Mouse (Mus musculus): Measurements from ENCODE around the gene Dhx30. TPM values are rescaled to one million over a fixed set of nuclear protein-coding genes. Genes with fewer than 3 reads are reported as not detected.
"Not testable (repeated sequence)": the region's sequence is repeated elsewhere in the genome, so short reads cannot be mapped to it uniquely, and the experiment has no call there.

The Dhx30 gene
- total RNA-seq (2014; fragmentation: Nextera tagmentation) (137 TPM in 2 replicates), total RNA-seq (2017) (59.2 and 71.1 TPM in 2 replicates)

DNA sequence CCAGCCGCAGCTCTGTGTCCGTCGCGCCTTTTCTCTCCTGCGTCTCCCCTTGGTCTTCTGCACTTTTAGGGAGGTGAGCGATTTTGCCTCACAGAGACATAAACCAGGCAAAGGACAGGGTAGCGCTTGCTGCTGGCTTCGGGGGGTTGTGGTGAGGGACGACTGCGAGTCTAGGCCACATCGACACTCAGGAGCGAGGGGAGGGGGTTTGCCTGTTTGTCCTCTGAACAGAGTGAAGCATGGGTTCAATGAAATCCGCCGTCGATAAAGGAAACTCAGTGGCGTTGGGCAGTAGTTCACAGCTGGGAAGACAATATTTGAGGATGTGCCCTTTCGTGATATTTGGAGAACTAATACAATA is at the start of gene Dhx30:
Gene Dhx30 (minus strand): TSS at position 52 of the 361 bp plus-strand sequence.
- ATAC-seq (replicated peaks; ENCODE audit: low FRiP score, low TSS enrichment, poor library complexity, severe bottlenecking): no peak

DNA sequence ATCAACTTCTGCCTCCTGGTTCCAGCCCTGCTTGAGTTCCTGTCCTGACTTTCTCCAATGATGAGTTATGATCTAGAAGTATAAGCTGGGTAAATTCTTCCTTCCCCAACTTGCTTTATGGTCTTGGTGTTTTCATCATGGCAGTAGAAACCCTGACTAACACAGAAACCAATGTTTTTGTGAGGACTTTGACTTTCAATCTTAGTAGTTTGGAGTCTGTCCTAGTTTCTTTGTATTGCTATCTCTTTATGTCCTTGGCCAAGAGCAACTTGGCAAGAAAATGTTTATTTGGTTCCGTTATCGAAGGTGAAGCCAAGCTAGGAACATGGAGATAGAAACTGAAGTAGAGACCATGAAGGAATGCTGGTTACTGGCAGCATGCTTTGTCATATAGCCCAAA is 45.4 kb upstream of the Dhx30 start:
- ATAC-seq (replicated peaks; ENCODE audit: low FRiP score, low TSS enrichment, poor library complexity, severe bottlenecking): no peak

DNA sequence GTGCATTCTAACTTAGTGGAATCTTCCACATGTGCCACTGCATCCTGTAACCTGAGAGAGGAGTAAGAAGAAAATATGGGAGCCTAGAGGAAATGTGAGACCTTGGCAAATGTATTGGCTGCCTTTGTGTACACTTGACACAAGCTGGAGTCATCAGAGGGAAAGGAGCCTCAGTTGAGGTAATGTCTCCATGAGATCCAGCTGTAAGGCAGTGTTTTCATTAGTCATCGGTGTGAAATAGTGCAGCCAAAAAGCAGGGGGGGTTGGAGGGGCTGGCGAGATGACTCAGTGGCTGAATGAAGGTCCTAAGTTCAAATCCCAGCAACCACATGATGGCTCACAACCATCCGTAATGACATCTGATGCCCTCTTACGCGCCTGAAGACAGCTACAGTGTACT is 44.8 kb upstream of the Dhx30 start:
- ATAC-seq (replicated peaks; ENCODE audit: low FRiP score, low TSS enrichment, poor library complexity, severe bottlenecking): no peak

DNA sequence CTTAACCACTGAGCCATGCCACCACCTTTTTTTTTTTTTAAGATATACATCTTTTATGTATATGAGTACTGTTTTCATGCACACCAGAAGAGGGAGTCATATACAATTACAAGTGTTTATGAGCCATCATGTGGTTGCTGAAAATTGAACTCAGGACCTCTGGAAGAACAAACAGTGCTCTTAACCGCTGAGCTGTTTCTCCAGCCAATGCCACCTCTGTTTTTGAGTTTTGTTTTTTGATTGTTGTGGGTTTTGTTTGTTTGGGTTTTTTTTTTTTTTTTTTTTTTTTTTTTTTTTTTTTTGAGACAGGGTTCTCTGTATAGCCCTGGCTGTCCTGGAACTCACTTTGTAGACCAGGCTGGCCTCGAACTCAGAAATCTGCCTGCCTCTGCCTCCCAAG is 42.9 kb upstream of the Dhx30 start:
- ATAC-seq (replicated peaks; ENCODE audit: low FRiP score, low TSS enrichment, poor library complexity, severe bottlenecking): not testable (repeated sequence)

DNA sequence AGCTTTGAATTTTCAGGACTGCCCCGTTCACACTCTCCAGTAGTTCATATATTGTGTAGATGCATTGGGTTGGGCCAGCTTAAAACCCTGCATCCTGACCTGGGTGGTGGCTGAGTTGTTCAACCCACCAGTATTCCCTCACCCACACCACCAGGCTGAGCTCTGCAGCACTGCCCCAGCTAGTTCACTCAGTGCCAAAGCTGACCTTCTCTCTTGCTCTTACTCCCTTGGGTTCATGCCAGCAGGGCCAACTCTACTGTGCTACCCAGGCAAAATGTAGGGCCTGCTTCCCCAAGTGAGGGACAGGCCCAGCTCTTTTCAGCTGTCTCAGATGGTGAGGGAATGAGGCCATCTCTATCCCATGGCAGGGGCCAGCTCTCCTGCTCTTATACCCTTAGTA is 41.4 kb upstream of the Dhx30 start:
- ATAC-seq (replicated peaks; ENCODE audit: low FRiP score, low TSS enrichment, poor library complexity, severe bottlenecking): no peak

DNA sequence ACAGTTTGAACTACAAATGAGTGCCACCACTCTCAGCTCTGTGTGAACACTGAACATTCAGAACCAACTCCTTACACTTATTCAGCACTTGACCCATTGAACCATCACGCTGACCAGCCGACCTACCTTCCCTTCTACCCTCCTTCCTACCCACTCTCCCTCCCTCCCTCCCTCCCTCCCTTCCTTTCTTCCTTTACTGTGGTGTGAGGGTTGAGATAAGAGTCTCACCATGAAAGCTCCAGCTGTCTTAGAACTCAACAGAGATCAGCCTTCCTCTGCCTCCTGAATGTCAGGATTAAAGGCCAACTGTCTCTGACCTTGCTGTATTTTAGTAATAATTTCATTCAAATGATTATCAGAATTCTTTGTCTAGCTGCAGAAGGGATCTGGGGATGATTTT is 31.0 kb upstream of the Dhx30 start:
- ATAC-seq (replicated peaks; ENCODE audit: low FRiP score, low TSS enrichment, poor library complexity, severe bottlenecking): peak; percentile 63

DNA sequence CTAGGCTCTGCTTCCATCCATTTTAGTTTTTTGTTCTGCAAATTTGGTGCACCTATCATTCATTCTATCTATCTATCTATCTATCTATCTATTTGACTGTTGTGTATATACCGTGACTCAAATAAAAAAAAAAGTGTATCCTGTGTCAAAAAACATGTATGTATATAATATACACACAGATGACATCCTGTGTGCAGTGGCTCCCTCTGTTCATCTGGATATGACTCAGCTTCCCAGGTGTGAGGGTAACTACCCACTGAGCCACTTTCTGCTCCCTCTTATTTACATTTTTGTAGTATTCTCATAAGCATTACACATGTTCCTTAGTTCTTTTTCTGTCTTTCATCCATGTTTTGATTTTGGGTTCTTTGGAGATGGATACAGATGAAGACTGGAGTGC is 24.5 kb upstream of the Dhx30 start:
- no peak for ATAC-seq (replicated peaks; ENCODE audit: low FRiP score, low TSS enrichment, poor library complexity, severe bottlenecking)

DNA sequence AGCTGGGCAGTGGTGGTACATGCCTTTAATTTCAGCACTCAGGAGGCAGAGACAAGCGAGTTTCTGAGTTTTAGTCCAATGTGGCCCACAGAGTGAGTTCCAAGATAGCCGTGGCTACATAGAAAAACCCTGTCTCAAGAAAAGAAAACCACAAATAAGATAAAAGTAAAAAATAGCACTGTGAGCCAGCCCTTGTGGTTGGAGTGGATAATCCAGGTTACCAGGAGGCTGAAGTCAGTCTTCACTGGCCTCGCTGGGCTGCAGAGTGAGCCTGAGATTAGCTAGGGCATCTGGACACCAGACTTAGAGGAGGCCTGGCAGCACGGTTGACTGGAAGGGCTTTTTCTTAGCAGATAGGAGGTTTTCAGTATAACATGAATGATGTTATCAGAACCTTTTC is 21.5 kb upstream of the Dhx30 start:
- ATAC-seq (replicated peaks; ENCODE audit: low FRiP score, low TSS enrichment, poor library complexity, severe bottlenecking): peak; percentile 100

DNA sequence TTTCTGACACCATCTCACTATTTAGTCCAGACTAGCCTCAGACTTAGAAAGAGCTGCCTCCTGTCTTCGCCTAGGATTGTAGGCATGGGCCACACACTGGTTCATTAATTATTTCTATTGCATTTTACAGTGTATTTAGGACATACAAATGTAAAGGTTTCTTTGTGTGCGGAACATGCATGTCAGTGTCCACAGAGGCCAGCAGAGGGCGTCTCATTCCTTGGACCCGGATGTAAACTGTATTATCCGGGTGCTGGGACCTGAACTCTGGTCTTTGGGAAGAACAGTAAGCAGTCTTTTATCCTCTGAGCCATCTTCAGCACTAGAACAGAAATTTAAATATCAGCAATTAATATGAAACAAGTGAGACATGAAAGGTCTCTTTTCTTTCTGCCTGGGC is 16.5 kb upstream of the Dhx30 start:
- no peak for ATAC-seq (replicated peaks; ENCODE audit: low FRiP score, low TSS enrichment, poor library complexity, severe bottlenecking)

DNA sequence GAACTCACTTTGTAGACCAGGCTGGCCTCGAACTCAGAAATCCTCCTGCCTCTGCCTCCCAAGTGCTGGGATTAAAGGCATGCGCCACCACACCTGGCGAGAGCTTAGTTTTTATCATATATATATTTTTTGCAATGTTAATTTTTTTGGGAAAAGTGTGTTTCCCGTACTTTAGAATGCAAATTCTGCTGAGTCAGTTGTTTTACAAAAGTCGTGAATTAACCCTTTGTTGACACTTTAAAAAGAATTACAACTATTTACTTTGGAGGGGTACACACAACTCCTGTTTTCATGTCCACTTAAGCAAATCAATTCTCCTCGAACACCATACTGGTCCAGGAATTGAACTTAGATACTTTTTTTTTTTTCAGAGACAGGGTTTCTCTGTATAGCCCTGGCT is 15.3 kb upstream of the Dhx30 start:
- ATAC-seq (replicated peaks; ENCODE audit: low FRiP score, low TSS enrichment, poor library complexity, severe bottlenecking): no peak

DNA sequence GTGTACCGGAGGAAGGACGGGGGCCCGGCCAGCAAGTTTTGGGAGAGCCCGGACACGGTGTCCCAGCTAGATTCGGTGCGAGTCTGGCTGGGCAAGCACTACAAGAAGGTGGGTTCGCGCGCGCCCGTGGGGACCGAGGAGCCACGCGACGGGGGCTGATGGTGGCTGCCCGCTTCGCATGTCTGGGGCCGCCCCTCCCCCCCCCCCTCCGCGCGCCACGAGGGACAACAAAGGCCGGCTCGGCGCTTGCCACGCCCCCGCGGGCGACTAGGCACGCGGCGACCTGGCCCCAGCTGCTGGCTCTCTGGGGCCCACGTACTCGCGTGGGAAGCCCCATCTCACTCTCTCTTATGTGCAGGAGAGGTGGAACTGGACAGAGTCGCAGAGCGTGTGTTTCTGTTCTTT is 14.6 kb upstream of the Dhx30 start:
- ATAC-seq (replicated peaks; ENCODE audit: low FRiP score, low TSS enrichment, poor library complexity, severe bottlenecking): 0 out of 2 replicates have a peak, but pooled peaks have one; percentile 19

DNA sequence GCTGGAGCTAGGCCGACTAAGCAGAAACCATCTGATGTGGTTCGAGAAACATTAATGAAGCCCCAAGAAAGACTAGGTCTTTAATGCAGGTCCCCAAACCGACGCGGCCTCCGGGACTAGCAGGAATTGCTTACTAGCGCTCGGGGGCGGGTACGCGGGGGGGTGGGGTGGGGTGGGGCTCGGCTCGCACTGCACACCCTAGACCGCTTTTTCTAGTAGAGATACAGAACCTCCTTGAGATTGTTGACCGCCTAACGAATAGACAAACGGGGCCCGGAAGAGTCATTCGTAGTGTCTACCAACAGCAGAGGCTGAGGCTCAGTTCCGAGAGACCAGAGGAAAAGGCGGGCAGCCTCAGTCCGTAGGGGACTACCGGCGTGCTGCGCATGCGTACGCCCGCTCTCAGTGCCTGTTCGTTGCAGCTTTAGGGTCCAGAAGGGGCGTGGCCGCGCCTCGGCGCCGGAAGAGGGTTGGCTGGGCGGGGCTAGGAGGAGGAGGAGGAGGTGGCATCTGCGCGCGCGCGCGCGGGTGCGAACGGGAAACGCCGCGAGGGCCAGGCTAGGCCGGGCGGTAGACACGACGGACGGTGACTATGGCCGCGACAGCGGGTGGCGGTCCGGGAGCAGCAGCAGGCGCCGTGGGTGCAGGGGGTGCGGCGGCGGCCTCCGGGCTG is 14.0 kb upstream of the Dhx30 start:
- peak; percentile 96 for ATAC-seq (replicated peaks; ENCODE audit: low FRiP score, low TSS enrichment, poor library complexity, severe bottlenecking)

DNA sequence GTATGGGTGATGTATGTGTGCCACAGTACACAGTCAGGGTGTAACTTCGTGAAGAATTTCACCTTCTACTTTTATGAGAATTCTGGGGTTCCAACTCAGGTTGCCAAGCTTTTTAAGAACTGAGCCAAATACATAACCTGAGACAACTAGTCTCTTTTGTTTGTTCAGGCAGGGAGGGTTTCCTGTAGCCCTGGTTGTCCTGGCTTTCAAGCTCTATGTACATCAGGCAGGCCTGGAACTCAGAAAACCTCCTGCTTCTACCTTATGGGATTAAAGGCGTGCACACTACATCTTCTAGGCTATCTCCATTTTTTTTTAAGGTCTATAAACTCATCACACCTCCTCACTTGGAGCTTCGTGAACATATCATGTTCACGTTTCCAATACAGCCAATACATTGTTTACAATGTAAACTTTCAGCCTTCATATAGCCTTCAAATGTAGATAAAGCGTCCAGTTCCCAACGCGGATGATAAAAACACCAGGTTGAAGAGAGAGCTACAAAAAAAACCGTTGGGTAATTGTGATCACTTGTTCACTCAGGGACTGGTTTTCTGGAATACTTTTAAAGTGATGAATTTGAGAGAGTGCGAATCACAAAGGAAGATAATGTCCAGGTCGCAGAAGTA is 13.4 kb upstream of the Dhx30 start:
- no peak for ATAC-seq (replicated peaks; ENCODE audit: low FRiP score, low TSS enrichment, poor library complexity, severe bottlenecking)

DNA sequence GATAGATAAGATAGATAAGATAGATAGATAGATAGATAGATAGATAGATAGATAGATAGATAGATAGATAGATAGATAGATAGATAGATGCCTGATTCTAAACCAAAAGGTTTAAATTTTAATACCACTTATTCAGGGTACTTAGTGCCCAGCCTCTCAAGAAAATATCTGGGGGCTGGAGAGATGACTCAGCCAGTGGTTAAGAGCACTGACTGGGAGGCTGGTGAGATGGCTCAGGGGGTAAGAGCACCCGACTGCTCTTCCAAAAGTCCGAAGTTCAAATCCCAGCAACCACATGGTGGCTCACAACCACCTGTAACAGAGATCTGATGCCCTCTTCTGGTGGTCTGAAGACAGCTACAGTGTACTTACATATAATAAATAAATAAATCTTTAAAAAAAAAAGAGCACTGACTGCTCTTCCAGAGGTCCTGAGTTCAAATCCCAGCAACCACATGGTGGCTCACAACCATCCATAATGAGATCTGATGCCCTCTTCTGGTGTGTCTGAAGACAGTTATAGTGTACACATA is 6.4 kb upstream of the Dhx30 start:
- ATAC-seq (replicated peaks; ENCODE audit: low FRiP score, low TSS enrichment, poor library complexity, severe bottlenecking): not testable (repeated sequence)

DNA sequence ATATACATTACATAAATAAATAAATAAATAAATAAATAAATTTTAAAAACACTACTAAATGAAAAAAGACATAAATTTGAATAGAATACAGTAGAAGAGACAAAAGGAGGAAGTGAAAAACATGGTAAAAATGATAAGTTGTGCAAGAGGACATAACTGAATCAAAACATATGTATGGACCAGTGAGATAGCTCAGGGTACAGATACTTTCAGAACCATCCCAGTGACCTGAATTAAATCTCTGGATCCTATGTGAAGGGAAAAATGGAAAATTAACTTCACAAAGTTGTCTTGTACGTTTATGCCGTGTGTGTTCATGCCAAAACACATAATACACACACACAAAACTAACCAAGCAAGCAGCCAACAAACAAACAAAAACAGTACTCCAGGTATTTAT is 5.7 kb upstream of the Dhx30 start:
- no peak for ATAC-seq (replicated peaks; ENCODE audit: low FRiP score, low TSS enrichment, poor library complexity, severe bottlenecking)

DNA sequence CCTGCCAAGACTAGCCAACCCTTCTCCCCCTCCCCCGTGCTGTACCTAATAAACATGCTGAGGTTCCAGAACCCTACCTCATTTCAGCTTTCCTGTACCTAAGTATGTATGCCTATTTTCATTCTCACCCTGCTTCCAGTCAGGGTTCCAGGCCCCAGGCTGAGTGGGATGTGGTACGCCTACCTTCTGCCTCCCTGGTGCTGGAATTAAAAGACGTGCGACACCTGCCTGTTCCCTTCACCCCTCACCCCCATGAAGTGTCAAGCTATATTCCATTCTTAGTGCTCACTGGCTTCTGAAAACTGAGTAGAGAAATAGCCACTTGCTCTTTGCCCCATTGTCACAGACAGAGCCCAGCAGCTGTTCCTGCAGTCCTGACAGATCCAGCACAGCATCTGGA is 3.8 kb upstream of the Dhx30 start:
- ATAC-seq (replicated peaks; ENCODE audit: low FRiP score, low TSS enrichment, poor library complexity, severe bottlenecking): no peak

DNA sequence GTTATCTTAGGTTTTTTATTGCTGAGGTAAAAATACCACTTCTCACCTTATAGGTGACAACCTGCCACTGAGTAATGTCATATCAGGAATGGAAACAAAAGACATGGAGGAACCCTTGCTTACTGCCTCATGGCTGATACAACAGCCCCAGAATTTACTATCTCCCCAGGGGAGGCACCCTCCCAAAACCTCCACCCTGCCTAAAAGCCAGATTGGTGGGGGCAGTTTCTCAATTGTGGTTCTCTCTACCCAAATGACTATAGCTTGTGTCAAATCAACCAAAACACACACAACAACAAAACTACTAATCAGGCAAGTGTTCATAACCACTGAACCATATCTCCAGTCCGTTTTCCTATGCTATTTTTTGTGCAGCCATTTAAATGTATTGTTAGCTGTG is 619 bp upstream of the Dhx30 start:
- peak; percentile 24; the same call in 1 of the 2 replicates for ATAC-seq (replicated peaks; ENCODE audit: low FRiP score, low TSS enrichment, poor library complexity, severe bottlenecking)

DNA sequence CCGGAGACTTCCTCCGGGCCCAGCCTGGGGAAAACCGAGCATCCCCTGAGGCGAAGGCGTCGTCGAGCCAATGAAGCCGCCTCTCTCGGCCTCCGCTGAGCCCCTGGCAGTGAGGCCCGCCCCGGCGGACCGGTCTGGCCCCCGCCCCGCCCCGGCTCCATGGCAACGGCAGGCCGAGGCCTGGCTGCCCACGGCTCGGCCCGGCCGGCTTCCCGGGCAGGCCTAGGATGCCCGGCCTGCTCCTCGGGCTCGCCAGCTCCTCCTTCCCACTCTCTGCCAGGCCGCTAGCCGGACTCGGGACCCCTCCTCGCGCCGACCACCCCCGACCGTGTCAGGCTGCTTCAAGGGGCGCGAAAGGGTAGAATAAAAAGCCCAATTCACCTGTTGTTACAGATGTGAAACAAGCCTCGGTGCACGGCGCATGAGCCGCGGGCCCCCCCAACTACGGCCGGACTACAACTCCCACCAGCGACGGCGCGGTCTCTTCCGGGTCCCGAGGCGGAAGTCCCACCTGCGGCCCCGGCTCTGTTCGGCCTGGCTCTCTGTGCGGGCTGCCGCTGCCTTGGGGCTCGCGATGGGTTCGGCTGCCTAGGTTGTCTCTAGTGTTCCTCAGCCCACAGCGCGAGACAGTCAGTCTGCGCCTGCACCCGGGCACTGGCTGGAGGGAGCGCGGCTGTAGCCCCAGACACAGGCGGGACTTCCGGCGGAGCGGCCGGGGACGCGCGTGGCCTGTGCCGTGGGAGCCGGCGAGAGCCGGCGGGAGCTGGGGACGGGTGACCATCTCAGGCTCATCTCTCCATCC is 452 bp downstream of the Dhx30 start, which contains the start of gene Smarcc1:
Gene Smarcc1 (plus strand): TSS at position 732 of the 802 bp plus-strand sequence.
- peak; percentile 92 for ATAC-seq (replicated peaks; ENCODE audit: low FRiP score, low TSS enrichment, poor library complexity, severe bottlenecking)

DNA sequence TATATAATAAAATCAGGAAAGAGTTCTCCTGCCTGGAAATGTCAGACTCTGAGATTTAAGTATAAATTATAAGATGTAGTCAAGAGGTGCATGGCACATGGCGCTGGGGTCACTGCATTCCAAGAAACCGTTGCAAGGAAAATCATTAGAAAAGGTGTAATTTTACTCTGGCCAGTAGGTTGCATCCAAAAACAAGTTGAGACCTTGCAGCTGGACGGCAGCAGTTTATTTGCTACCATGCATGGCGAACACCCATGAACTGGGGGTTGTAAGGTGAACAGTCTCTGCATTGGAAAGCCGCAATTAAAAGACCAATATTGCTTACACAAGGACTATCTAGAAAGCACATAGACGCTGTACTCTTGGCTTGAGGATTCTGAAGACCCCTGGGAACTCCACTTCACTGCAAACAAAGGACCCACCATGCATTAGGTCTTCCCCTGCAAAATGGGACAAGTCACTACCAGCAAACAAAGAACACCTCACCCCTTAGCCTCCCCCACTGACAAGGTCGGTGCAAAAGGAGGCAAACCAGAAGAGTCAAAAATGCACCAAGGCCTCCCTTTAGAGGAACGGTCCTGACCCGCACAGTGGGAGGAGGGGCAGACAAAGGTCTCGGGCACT is 1.2 kb downstream of the Dhx30 start:
- ATAC-seq (replicated peaks; ENCODE audit: low FRiP score, low TSS enrichment, poor library complexity, severe bottlenecking): peak; percentile 22; the same call in 1 of the 2 replicates
